Mouse (Mus musculus) bone marrow, adult 2 months (tissue): ENCODE data around the gene Chp2. TPM values are rescaled to one million over a fixed set of nuclear protein-coding genes. Genes with fewer than 3 reads are reported as not detected.
A peak's percentile ranks its signal among the peaks of the same experiment; 100 is the strongest.

ENCODE experiments used
- H3K27ac ChIP-seq: fragments of 200-500 bp; 2 replicates; pipeline ENCODE4 v1.5.1; 2012; ENCODE audit warnings: low read depth, mild to moderate bottlenecking, control low read depth, inconsistent platforms, low read length; ENCODE audit not compliant: control insufficient read depth, poor library complexity, insufficient read depth
- H3K4me1 ChIP-seq: fragments of 200-500 bp; 2 replicates; pipeline ENCODE4 v1.6.1; 2011; ENCODE audit warnings: low read length; ENCODE audit not compliant: control insufficient read depth, insufficient read depth
- H3K4me3 ChIP-seq: fragments of 200-500 bp; replicated peaks from 2 replicates; pipeline ENCODE3; 2011; ENCODE audit warnings: mild to moderate bottlenecking, low read depth, low read length, control low read depth; ENCODE audit not compliant: control insufficient read depth
- CTCF ChIP-seq: fragments of 200-500 bp; IDR thresholded peaks from 2 replicates; pipeline ENCODE4 v1.5.1; 2011; ENCODE audit warnings: low read length, control low read depth; ENCODE audit not compliant: control insufficient read depth, insufficient read depth
- POLR2A ChIP-seq: fragments of 200-500 bp; IDR thresholded peaks from 2 replicates; pipeline ENCODE4 v1.6.1; 2011; ENCODE audit warnings: low read depth, mild to moderate bottlenecking, control low read depth, low read length, borderline replicate concordance; ENCODE audit not compliant: control insufficient read depth
- WGBS: fragments of 180-500 bp; shearing (Covaris S2); methylation state at CpG from one replicate; pipeline ENCODE4 v1.1.7; 2018; 5-methylcytosine and 5-hydroxymethylcytosine counted together
- polyA plus RNA-seq: library from polyadenylated mRNA; stranded (reverse); fragments of >200 nt; gene quantifications from 2 replicates; pipeline ENCODE4 v1.2.4, GENCODE M21; 2011; ENCODE audit warnings: low replicate concordance; ENCODE audit not compliant: missing spikeins, insufficient read depth, insufficient read length

The Chp2 gene
- polyA plus RNA-seq = 4.7 and 8.3 TPM in 2 replicates

GRCm38 (mm10) chr7:122219315-122219801 lies at the start of gene Chp2:
Chp2 (plus strand) TSS chr7:122219496.
- TF ChIP-seq CTCF (no peak), POLR2A (0 out of 2 replicates have a peak, but pooled peaks have one; percentile 12)
- Histone ChIP-seq H3K4me3 (no peak within 1 kb of the TSS), H3K4me1 (no peaks in the 10 kb centered on the region), H3K27ac (no peak within 1 kb of the TSS)
- 24% methylated on average over 20 of the region's 20 CpGs for WGBS

GRCm38 (mm10) chr7:122170705-122171104 lies 48.6 kb upstream of the Chp2 start:
- no peaks in the 10 kb centered on the region for H3K4me1 ChIP-seq
- no peak for TF ChIP-seq CTCF
- TF ChIP-seq POLR2A = no peak
- no peak overlapping the region for H3K27ac ChIP-seq
- WGBS = 94% methylated on average over 6 of the region's 6 CpGs
- no peak overlapping the region for H3K4me3 ChIP-seq

GRCm38 (mm10) chr7:122171613-122172012 lies 47.7 kb upstream of the Chp2 start:
- TF ChIP-seq CTCF = no peak
- 39% methylated on average over 10 of the region's 10 CpGs for WGBS
- Histone ChIP-seq H3K27ac (no peak overlapping the region), H3K4me1 (no peaks in the 10 kb centered on the region), H3K4me3 (no peak overlapping the region)

- H3K4me3 ChIP-seq = no peak overlapping the region
- 89% methylated on average over 7 of the region's 7 CpGs for WGBS
- H3K27ac ChIP-seq = no peak overlapping the region
- H3K4me1 ChIP-seq = no peaks in the 10 kb centered on the region
- no peak for TF ChIP-seq POLR2A
- no peak for TF ChIP-seq CTCF
Observed at GRCm38 (mm10) chr7:122180720-122181119, 38.6 kb upstream of the Chp2 start.

GRCm38 (mm10) chr7:122184569-122184968 lies 34.7 kb upstream of the Chp2 start:
- 60% methylated on average over 5 of the region's 5 CpGs for WGBS
- H3K27ac ChIP-seq = no peak overlapping the region
- no peaks in the 10 kb centered on the region for H3K4me1 ChIP-seq
- no peak for TF ChIP-seq POLR2A
- no peak for TF ChIP-seq CTCF
- H3K4me3 ChIP-seq = no peak overlapping the region

- WGBS = 15% methylated on average over 17 of the region's 17 CpGs
- Histone ChIP-seq H3K4me3 (no peak within 1 kb of the TSS), H3K27ac (no peak within 1 kb of the TSS), H3K4me1 (no peaks in the 10 kb centered on the region)
- TF ChIP-seq CTCF = no peak
- TF ChIP-seq POLR2A = no peak
Observed at GRCm38 (mm10) chr7:122186043-122186442, 33.3 kb upstream of the Chp2 start, which contains the start of gene Ern2. Ern2 (minus strand) TSS chr7:122186207.

GRCm38 (mm10) chr7:122189484-122189883 lies 29.8 kb upstream of the Chp2 start:
- no peak overlapping the region for H3K4me3 ChIP-seq
- 34% methylated on average over 7 of the region's 7 CpGs for WGBS
- TF ChIP-seq CTCF (peak; percentile 83), POLR2A (no peak)
- no peak overlapping the region for H3K27ac ChIP-seq
- H3K4me1 ChIP-seq = no peaks in the 10 kb centered on the region

- no peak for TF ChIP-seq POLR2A
- no peak for TF ChIP-seq CTCF
- 75% methylated on average over 10 of the region's 10 CpGs for WGBS
- Histone ChIP-seq H3K4me3 (no peak overlapping the region), H3K27ac (no peak overlapping the region), H3K4me1 (no peaks in the 10 kb centered on the region)
Observed at GRCm38 (mm10) chr7:122191097-122191496, 28.2 kb upstream of the Chp2 start.

GRCm38 (mm10) chr7:122193919-122194318 lies 25.4 kb upstream of the Chp2 start:
- no peak for TF ChIP-seq POLR2A
- no peak for TF ChIP-seq CTCF
- H3K4me3 ChIP-seq = no peak overlapping the region
- no peaks in the 10 kb centered on the region for H3K4me1 ChIP-seq

More at GRCm38 (mm10) chr7:122193919-122194318, 25.4 kb upstream of the Chp2 start:
- H3K27ac ChIP-seq = no peak overlapping the region
